Mouse (Mus musculus) lung, embryonic 16.5 days (tissue): ENCODE measurements around the gene Gm10762. TPM values are rescaled to one million over a fixed set of nuclear protein-coding genes. Genes with fewer than 3 reads are reported as not detected.

Source experiments
- ATAC-seq: fragments of 200-750 bp; cut with Nextera tagmentation; 2 replicates; pipeline ENCODE4 v1.8.0; 2017; ENCODE audit warnings: low read depth, mild to moderate bottlenecking, moderate library complexity
- H3K27ac ChIP-seq: fragments of 300-500 bp; sonication (generic); 2 replicates; pipeline ENCODE4 v1.5.1; 2014; ENCODE audit warnings: mild to moderate bottlenecking, control low read depth, low read length
- H3K27me3 ChIP-seq: fragments of 300-500 bp; sonication (generic); 2 replicates; pipeline ENCODE4 v1.6.1; 2014; ENCODE audit warnings: low read depth, low read length, mixed read lengths; ENCODE audit not compliant: control insufficient read depth, insufficient read depth
- H3K36me3 ChIP-seq: fragments of 300-500 bp; sonication (generic); 2 replicates; pipeline ENCODE4 v1.6.1; 2014; ENCODE audit warnings: low read length; ENCODE audit not compliant: control insufficient read depth, insufficient read depth
- H3K4me1 ChIP-seq: fragments of 300-500 bp; sonication (generic); replicated peaks from 2 replicates; pipeline ENCODE4 v1.6.1; 2014; ENCODE audit warnings: low read length, mixed read lengths; ENCODE audit not compliant: control insufficient read depth, insufficient read depth
- H3K4me2 ChIP-seq: fragments of 300-500 bp; sonication (generic); 2 replicates; pipeline ENCODE4 v1.6.1; 2014; ENCODE audit warnings: low read depth, low read length, control low read depth
- H3K4me3 ChIP-seq: fragments of 300-500 bp; sonication (generic); 2 replicates; pipeline ENCODE4 v1.5.1; 2014; ENCODE audit warnings: mild to moderate bottlenecking, low read length, control low read depth
- H3K9ac ChIP-seq: fragments of 300-500 bp; sonication (generic); 2 replicates; pipeline ENCODE4 v1.6.1; 2014; ENCODE audit warnings: low read length, control low read depth
- H3K9me3 ChIP-seq: fragments of 300-500 bp; sonication (generic); 2 replicates; pipeline ENCODE4 v1.6.1; 2016; ENCODE audit warnings: low read length; ENCODE audit not compliant: control insufficient read depth
- WGBS: fragments of 180-500 bp; shearing (Covaris S2); extraction: QIAGEN DNeasy Blood & Tissue Kit; methylation state at CpG from one replicate; pipeline ENCODE4 v1.1.7; 2014; 5-methylcytosine and 5-hydroxymethylcytosine counted together
- microRNA-seq: library from miRNA; unstranded; fragments of <30 nt; microRNA quantifications from one replicate; pipeline ENCODE4, GENCODE M21; 2016
- polyA plus RNA-seq: library from polyadenylated mRNA; unstranded; fragments of >200 nt; fragmentation: Nextera tagmentation; extraction: Ambion mirVana; gene quantifications from 2 replicates; pipeline ENCODE4 v1.2.1, GENCODE M21; 2015

Gene Gm10762
- polyA plus RNA-seq, 1 experiment from 2014 or later = 13.1 TPM

- 40% methylated on average over 3 of the region's 3 CpGs for WGBS
- H3K4me3 ChIP-seq = no peak overlapping the region
- peaks cover 15% of the 10 kb centered on the region for H3K36me3 ChIP-seq
- ATAC-seq = no peak
- no peak overlapping the region for H3K9ac ChIP-seq
- no peak overlapping the region for H3K27ac ChIP-seq
- H3K4me1 ChIP-seq = no peaks in the 10 kb centered on the region
- H3K9me3 ChIP-seq = no peaks in the 10 kb centered on the region
- no peaks in the 10 kb centered on the region for H3K27me3 ChIP-seq
- H3K4me2 ChIP-seq = no peak overlapping the region
Measured at GRCm38 (mm10) chr2:128928446-128928845, 39.1 kb downstream of the Gm10762 start.

GRCm38 (mm10) chr2:128924799-128925198 is 42.7 kb downstream of the Gm10762 start:
- Histone ChIP-seq H3K4me3 (no peak overlapping the region), H3K4me2 (no peak overlapping the region), H3K27me3 (no peaks in the 10 kb centered on the region), H3K4me1 (no peaks in the 10 kb centered on the region), H3K36me3 (peaks cover 6% of the 10 kb centered on the region), H3K27ac (no peak overlapping the region), H3K9me3 (no peaks in the 10 kb centered on the region), H3K9ac (no peak overlapping the region)
- WGBS = 83% methylated on average over 4 of the region's 4 CpGs
- no peak for ATAC-seq

Small RNA genes lying within 50 kb of the gene (microRNA-seq; reads per million reads assigned to microRNA genes)
- gene Gm22859 = not detected

Other genes starting within 250 kb of the Gm10762 start
- gene Tmem87b, start 149.6 kb downstream of the Gm10762 start, polyA plus RNA-seq = 35.0 and 35.4 TPM in 2 replicates
- gene Fbln7, start 104.7 kb downstream of the Gm10762 start, polyA plus RNA-seq = 7.9 and 8.0 TPM in 2 replicates
- 6.4 and 7.2 TPM in 2 replicates for gene Zc3h8, start 23.6 kb downstream of the Gm10762 start, polyA plus RNA-seq
- 1.2 and 1.3 TPM in 2 replicates for gene Zc3h6, start 323 bp downstream of the Gm10762 start, polyA plus RNA-seq
- gene Vinac1, start 80.4 kb upstream of the Gm10762 start, polyA plus RNA-seq = 0.23 and 0.25 TPM in 2 replicates
- gene Ttl, start 98.2 kb upstream of the Gm10762 start, polyA plus RNA-seq = 11.8 and 12.2 TPM in 2 replicates
- gene Polr1b, start 133.3 kb upstream of the Gm10762 start, polyA plus RNA-seq = 20.2 and 22.4 TPM in 2 replicates
- 28.3 and 31.1 TPM in 2 replicates for gene Chchd5, start 162.0 kb upstream of the Gm10762 start, polyA plus RNA-seq
- 20.1 and 24.4 TPM in 2 replicates for gene Slc20a1, start 231.0 kb upstream of the Gm10762 start, polyA plus RNA-seq